Mouse (Mus musculus): ENCODE measurements around the gene Acd. TPM values are rescaled to one million over a fixed set of nuclear protein-coding genes. Genes with fewer than 3 reads are reported as not detected.

Acd gene
- polyA plus RNA-seq, 1 experiment from 2014 or later: 76.7 TPM

GRCm38 (mm10) chr8:105688242-105688752 lies 12.6 kb downstream of the Acd start:
- no peak for ATAC-seq (ENCODE audit: insufficient read depth, low FRiP score, low TSS enrichment)
- H3K27ac ChIP-seq (ENCODE audit: low read depth, low read length): no peak overlapping the region
- no peak overlapping the region for H3K9ac ChIP-seq (ENCODE audit: low read length)
- H3K4me2 ChIP-seq (ENCODE audit: low read depth): no peak overlapping the region
- H3K9me3 ChIP-seq (ENCODE audit: control insufficient read depth, low read length): no peaks in the 10 kb centered on the region
- no peaks in the 10 kb centered on the region for H3K27me3 ChIP-seq (ENCODE audit: control insufficient read depth, insufficient read depth, low read length)
- DNase-seq (ENCODE audit: low spot score): no peak
- no peak overlapping the region for H3K4me3 ChIP-seq (ENCODE audit: low read depth, low read length)
- H3K4me1 ChIP-seq (ENCODE audit: control insufficient read depth, insufficient read depth, low read length): no peaks in the 10 kb centered on the region
- WGBS: 74% methylated on average over 14 of the region's 14 CpGs
- no peaks in the 10 kb centered on the region; the same call in 1 of the 2 replicates for H3K36me3 ChIP-seq (ENCODE audit: control insufficient read depth, insufficient read depth, low read length)

GRCm38 (mm10) chr8:105687512-105687911 lies 13.4 kb downstream of the Acd start:
- ATAC-seq (ENCODE audit: insufficient read depth, low FRiP score, low TSS enrichment): no peak
- Histone ChIP-seq H3K9me3 (ENCODE audit: control insufficient read depth, low read length) (no peaks in the 10 kb centered on the region), H3K4me3 (ENCODE audit: low read depth, low read length) (no peak overlapping the region), H3K27me3 (ENCODE audit: control insufficient read depth, insufficient read depth, low read length) (no peaks in the 10 kb centered on the region), H3K36me3 (ENCODE audit: control insufficient read depth, insufficient read depth, low read length) (no peaks in the 10 kb centered on the region; the same call in 1 of the 2 replicates), H3K4me1 (ENCODE audit: control insufficient read depth, insufficient read depth, low read length) (no peaks in the 10 kb centered on the region), H3K4me2 (ENCODE audit: low read depth) (no peak overlapping the region), H3K9ac (ENCODE audit: low read length) (no peak overlapping the region), H3K27ac (ENCODE audit: low read depth, low read length) (no peak overlapping the region)
- no peak for DNase-seq (ENCODE audit: low spot score)
- WGBS: 72% methylated on average over 8 of the region's 8 CpGs

DNA sequence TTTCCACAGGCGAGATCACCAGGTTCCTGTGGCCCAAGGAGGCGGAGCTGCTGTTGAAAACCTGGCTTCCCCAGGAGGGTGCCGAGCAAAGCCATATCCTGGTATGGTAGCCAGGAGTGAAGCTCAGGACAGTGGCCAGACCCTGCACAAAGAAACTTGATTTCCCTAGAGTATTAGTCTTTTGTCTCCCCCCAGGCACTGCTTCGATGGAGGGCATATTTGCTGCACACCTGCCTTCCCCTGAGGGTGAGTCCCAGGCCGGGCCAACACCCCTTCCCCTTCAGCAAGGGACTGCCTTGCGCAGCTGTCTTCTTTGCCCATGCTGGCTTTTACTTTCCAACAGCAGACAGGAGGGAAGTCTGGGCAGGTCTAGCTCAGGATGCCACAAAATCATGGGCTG lies 14.4 kb downstream of the Acd start:
- Histone ChIP-seq H3K9ac (ENCODE audit: low read length) (no peak overlapping the region), H3K4me2 (ENCODE audit: low read depth) (no peak overlapping the region), H3K27me3 (ENCODE audit: control insufficient read depth, insufficient read depth, low read length) (no peaks in the 10 kb centered on the region), H3K4me1 (ENCODE audit: control insufficient read depth, insufficient read depth, low read length) (no peaks in the 10 kb centered on the region), H3K4me3 (ENCODE audit: low read depth, low read length) (no peak overlapping the region), H3K27ac (ENCODE audit: low read depth, low read length) (no peak overlapping the region), H3K36me3 (ENCODE audit: control insufficient read depth, insufficient read depth, low read length) (no peaks in the 10 kb centered on the region; the same call in 1 of the 2 replicates), H3K9me3 (ENCODE audit: control insufficient read depth, low read length) (no peaks in the 10 kb centered on the region)
- DNase-seq (ENCODE audit: low spot score) (no peak), ATAC-seq (ENCODE audit: insufficient read depth, low FRiP score, low TSS enrichment) (no peak)
- WGBS: 69% methylated on average over 6 of the region's 6 CpGs

- peak; percentile 35; the same call in 1 of the 2 replicates for ATAC-seq (ENCODE audit: insufficient read depth, low FRiP score, low TSS enrichment)
- Histone ChIP-seq H3K27me3 (ENCODE audit: control insufficient read depth, insufficient read depth, low read length) (no peaks in the 10 kb centered on the region), H3K27ac (ENCODE audit: low read depth, low read length) (no peak within 1 kb of the TSS), H3K9ac (ENCODE audit: low read length) (no peak within 1 kb of the TSS), H3K9me3 (ENCODE audit: control insufficient read depth, low read length) (no peaks in the 10 kb centered on the region), H3K4me1 (ENCODE audit: control insufficient read depth, insufficient read depth, low read length) (no peaks in the 10 kb centered on the region), H3K36me3 (ENCODE audit: control insufficient read depth, insufficient read depth, low read length) (peaks cover 3% of the 10 kb centered on the region), H3K4me3 (ENCODE audit: low read depth, low read length) (no peak within 1 kb of the TSS), H3K4me2 (ENCODE audit: low read depth) (no peak within 1 kb of the TSS)
- peak; percentile 56 for DNase-seq (ENCODE audit: low spot score)
- WGBS: 13% methylated on average over 26 of the region's 26 CpGs
Measured at GRCm38 (mm10) chr8:105685796-105686308, 15.1 kb downstream of the Acd start, which contains the start of gene Carmil2. TSS of gene Carmil2 (plus strand) at chr8:105686274.

DNA sequence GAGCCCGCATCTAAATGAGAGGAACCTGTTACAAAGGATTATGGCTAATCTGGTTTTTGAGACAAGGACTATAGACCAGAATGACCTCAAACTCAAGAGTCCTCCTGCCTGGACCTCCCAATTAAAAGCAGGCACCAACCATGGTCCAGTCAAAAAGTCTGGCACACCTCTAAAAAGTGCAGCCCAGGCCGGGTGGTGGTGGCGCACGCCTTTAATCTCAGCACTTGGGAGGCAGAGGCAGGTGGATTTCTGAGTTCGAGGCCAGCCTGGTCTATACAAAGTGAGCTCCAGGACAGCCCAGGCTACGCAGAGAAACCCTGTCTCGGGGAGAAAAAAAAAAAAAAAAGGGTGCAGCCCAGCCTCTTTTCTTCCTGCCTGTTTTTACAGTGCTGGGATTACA lies 15.6 kb downstream of the Acd start:
- 83% methylated on average over 7 of the region's 7 CpGs for WGBS
- no peak for ATAC-seq (ENCODE audit: insufficient read depth, low FRiP score, low TSS enrichment)
- Histone ChIP-seq H3K27me3 (ENCODE audit: control insufficient read depth, insufficient read depth, low read length) (no peaks in the 10 kb centered on the region), H3K4me1 (ENCODE audit: control insufficient read depth, insufficient read depth, low read length) (no peaks in the 10 kb centered on the region), H3K36me3 (ENCODE audit: control insufficient read depth, insufficient read depth, low read length) (peaks cover 7% of the 10 kb centered on the region), H3K27ac (ENCODE audit: low read depth, low read length) (no peak overlapping the region), H3K9me3 (ENCODE audit: control insufficient read depth, low read length) (no peaks in the 10 kb centered on the region), H3K4me3 (ENCODE audit: low read depth, low read length) (no peak overlapping the region), H3K4me2 (ENCODE audit: low read depth) (no peak overlapping the region), H3K9ac (ENCODE audit: low read length) (no peak overlapping the region)
- no peak for DNase-seq (ENCODE audit: low spot score)

DNA sequence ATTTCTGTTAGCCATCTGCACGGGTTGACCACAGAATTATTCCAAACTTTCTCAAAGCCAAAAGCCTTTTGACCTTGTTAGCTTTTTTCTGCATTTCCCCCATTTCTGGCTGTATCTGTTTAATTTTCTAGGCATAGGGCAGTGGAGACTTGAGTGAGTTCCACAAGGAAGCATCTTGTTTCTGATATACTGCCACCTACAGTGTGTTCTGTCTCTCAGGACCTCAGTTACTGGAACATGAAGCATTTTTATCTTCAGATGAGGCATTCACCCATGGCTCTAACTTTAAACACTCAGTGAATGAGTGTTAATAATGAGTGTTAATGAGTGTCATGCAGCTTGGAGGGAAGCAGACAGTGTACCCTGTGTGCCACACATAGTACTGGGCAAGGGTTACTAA lies 23.0 kb downstream of the Acd start:
- Histone ChIP-seq H3K4me1 (ENCODE audit: control insufficient read depth, insufficient read depth, low read length) (no peaks in the 10 kb centered on the region), H3K27ac (ENCODE audit: low read depth, low read length) (no peak overlapping the region), H3K9me3 (ENCODE audit: control insufficient read depth, low read length) (no peaks in the 10 kb centered on the region), H3K4me3 (ENCODE audit: low read depth, low read length) (no peak overlapping the region), H3K36me3 (ENCODE audit: control insufficient read depth, insufficient read depth, low read length) (peaks cover 35% of the 10 kb centered on the region), H3K9ac (ENCODE audit: low read length) (no peak overlapping the region), H3K27me3 (ENCODE audit: control insufficient read depth, insufficient read depth, low read length) (no peaks in the 10 kb centered on the region), H3K4me2 (ENCODE audit: low read depth) (no peak overlapping the region)
- DNase-seq (ENCODE audit: low spot score) (no peak), ATAC-seq (ENCODE audit: insufficient read depth, low FRiP score, low TSS enrichment) (no peak)
- 100% methylated on average over 1 of the region's 1 CpGs for WGBS

GRCm38 (mm10) chr8:105661167-105661566 lies 39.7 kb downstream of the Acd start:
- H3K4me3 ChIP-seq (ENCODE audit: low read depth, low read length): no peak overlapping the region
- WGBS: 80% methylated on average over 3 of the region's 3 CpGs
- no peaks in the 10 kb centered on the region for H3K27me3 ChIP-seq (ENCODE audit: control insufficient read depth, insufficient read depth, low read length)
- ATAC-seq (ENCODE audit: insufficient read depth, low FRiP score, low TSS enrichment) (no peak), DNase-seq (ENCODE audit: low spot score) (no peak)
- H3K9ac ChIP-seq (ENCODE audit: low read length): no peak overlapping the region
- peaks cover 6% of the 10 kb centered on the region for H3K36me3 ChIP-seq (ENCODE audit: control insufficient read depth, insufficient read depth, low read length)
- H3K4me2 ChIP-seq (ENCODE audit: low read depth): no peak overlapping the region
- no peaks in the 10 kb centered on the region for H3K4me1 ChIP-seq (ENCODE audit: control insufficient read depth, insufficient read depth, low read length)
- no peaks in the 10 kb centered on the region for H3K9me3 ChIP-seq (ENCODE audit: control insufficient read depth, low read length)
- no peak overlapping the region for H3K27ac ChIP-seq (ENCODE audit: low read depth, low read length)

GRCm38 (mm10) chr8:105657641-105658040 lies 43.3 kb downstream of the Acd start:
- no peak overlapping the region for H3K9ac ChIP-seq (ENCODE audit: low read length)
- ATAC-seq (ENCODE audit: insufficient read depth, low FRiP score, low TSS enrichment): no peak
- no peaks in the 10 kb centered on the region for H3K4me1 ChIP-seq (ENCODE audit: control insufficient read depth, insufficient read depth, low read length)
- DNase-seq (ENCODE audit: low spot score): no peak
- H3K4me3 ChIP-seq (ENCODE audit: low read depth, low read length): no peak overlapping the region
- H3K27me3 ChIP-seq (ENCODE audit: control insufficient read depth, insufficient read depth, low read length): no peaks in the 10 kb centered on the region
- no peak overlapping the region for H3K27ac ChIP-seq (ENCODE audit: low read depth, low read length)
- no peak overlapping the region for H3K4me2 ChIP-seq (ENCODE audit: low read depth)
- H3K36me3 ChIP-seq (ENCODE audit: control insufficient read depth, insufficient read depth, low read length): 0 out of 2 replicates have a peak, but pooled peaks cover 2% of the 10 kb centered on the region
- no peaks in the 10 kb centered on the region for H3K9me3 ChIP-seq (ENCODE audit: control insufficient read depth, low read length)

DNA sequence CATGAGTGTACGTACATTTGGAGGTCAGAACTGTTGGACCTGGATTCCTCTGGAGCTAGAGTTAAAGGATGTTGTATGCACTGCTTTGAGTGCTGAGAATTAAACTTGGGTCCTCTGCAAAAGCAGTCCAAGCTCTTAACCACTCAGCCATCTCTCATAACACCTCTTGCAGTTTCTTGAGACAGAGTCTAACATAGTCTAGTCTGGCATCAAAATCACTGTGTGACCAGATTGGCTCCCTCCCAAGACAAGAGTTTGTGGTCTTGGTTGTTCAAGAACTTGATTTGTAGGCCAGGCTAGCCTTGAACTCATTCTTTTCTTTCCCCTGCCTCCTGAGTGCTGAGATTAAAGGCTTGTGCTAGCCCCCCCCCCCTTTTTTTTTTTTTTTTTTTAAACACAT lies 52.0 kb downstream of the Acd start:
- ATAC-seq (ENCODE audit: insufficient read depth, low FRiP score, low TSS enrichment): no peak
- no peaks in the 10 kb centered on the region for H3K27me3 ChIP-seq (ENCODE audit: control insufficient read depth, insufficient read depth, low read length)
- no peaks in the 10 kb centered on the region for H3K9me3 ChIP-seq (ENCODE audit: control insufficient read depth, low read length)
- H3K27ac ChIP-seq (ENCODE audit: low read depth, low read length): no peak overlapping the region
- H3K4me2 ChIP-seq (ENCODE audit: low read depth): no peak overlapping the region
- no peaks in the 10 kb centered on the region for H3K4me1 ChIP-seq (ENCODE audit: control insufficient read depth, insufficient read depth, low read length)
- H3K9ac ChIP-seq (ENCODE audit: low read length): no peak overlapping the region
- 97% methylated on average over 1 of the region's 1 CpGs for WGBS
- DNase-seq (ENCODE audit: low spot score): no peak
- peaks cover 5% of the 10 kb centered on the region; the same call in 1 of the 2 replicates for H3K36me3 ChIP-seq (ENCODE audit: control insufficient read depth, insufficient read depth, low read length)
- no peak overlapping the region for H3K4me3 ChIP-seq (ENCODE audit: low read depth, low read length)
